Mouse (Mus musculus) spleen, postnatal 14 days (tissue): Measurements from ENCODE around the gene Atp9a.

Experiments
- DNase-seq, 2 experiments: peaks; one replicate each; pipeline ENCODE4 v3.0.0; 2021 to 2022; ENCODE audit warnings: low spot score in 2 of 2

The Atp9a gene

DNA sequence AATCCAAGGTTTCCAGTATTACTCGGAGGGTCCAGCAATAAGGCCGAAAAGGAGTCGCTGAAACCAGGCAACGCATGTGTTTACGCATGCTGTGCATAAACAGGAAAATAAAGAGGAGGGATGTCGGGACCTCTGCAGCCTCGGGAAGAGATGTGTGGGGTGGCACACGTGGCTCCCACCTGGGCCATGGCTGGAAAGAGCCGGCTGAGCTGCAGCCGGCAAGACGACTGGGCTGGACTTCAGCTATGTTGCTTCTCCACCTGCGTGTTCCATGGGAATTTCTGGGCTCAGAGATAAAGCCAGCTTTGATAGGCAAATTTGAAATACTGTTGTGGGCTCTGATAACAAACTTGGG is 139.8 kb downstream of the Atp9a start:
- DNase-seq = no peak

- DNase-seq = no peak
Observed at GRCm38 (mm10) chr2:168601491-168602386, 140.5 kb downstream of the Atp9a start, which contains the start of gene Nfatc2. Gene Nfatc2 (minus strand): TSS chr2:168601657.

DNA sequence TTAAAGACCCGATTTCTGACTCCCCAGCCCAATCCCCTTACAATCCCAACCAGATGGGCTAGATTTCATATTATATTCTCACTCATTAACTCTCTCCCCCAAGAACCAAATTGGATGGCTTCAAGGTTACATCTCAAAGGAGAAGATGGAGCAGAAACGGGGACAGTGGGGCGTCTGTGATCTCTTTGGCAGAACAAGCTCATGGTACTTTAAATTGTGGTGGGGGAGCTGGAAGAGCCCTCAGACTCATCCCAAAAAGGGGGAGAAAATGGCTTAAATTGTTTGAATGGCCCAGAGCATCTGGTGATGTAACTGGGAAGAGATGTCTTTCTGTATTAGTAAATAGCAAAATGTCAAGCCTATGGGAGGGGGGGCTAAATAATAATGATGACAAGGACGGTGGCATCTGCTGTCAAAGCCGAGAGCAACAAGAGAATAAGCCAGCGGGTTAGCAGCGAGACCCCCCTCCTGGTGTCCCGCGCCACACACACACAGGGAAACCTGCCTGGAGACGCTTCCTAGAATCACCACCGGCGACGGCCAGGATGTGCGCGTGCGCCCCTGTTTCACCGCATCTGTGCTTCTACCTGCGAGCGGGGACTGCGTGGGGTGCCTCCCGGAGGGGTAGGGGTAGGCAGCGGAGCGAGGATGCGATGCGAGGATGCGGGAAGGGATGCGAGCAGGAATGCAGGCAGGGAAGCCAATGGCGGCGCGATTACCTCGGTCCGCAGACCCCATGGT is 141.3 kb downstream of the Atp9a start:
- DNase-seq = no peak

DNA sequence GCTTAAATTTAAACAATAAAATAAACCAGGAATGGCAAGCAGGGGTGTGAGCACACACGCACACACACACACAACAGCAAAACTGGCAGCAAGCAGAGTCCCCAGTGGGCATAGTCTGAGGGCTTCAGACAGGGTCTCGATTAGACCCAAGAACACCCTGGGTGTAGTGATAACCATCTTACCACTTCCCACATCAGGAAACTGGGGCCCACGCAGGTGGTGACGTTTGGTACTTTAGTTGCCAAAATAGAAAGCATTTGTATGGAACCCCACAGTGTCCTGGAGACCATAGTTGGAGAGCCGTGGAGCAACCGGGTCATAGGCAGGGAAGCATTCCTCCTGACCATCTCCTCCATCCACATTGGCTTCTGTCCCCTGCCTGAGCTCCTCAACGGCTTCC is 146.5 kb downstream of the Atp9a start:
- DNase-seq = no peak

- DNase-seq = no peak
Observed at GRCm38 (mm10) chr2:168593676-168594075, 148.5 kb downstream of the Atp9a start.

GRCm38 (mm10) chr2:168593004-168593403 is 149.2 kb downstream of the Atp9a start:
- no peak for DNase-seq

DNA sequence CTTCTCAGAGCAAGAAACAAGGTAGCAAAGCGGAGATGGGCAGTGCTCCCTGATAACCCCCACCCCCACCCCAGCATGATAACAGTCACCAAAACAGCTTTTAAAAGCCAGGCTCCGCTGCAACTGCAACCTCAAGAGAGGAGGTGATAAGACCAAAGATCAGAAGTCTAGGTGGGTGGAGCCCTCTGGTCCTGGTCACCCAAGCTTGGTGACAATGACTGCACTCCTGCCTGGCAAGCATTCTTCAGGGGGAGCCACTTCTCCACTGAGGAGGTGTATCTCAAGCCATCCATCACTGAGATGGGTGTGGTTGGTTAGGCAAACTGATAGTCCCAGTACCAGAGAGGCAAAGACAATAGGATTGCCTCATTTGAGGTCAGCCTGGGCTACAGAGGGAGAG is 151.1 kb downstream of the Atp9a start:
- DNase-seq = no peak

DNA sequence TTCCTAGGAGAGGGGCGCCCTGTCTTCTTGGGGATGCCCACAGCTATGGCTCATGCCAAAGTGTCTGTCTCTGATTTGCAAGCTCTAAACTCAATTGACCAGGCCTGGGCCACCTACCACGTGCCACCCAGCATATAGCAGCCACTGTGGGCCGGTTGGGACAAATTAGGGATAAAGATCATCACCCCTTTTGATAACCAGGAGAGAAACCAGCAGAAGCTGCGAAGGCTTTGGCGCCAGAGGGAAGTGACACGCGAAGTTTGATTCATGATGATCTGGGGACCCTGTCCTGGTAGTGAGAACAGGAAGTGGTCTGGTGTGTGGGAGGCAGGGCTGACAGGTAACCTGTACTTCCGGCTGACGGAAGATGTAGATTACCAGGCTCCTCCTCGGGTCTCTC is 151.7 kb downstream of the Atp9a start:
- peak in 1 of 2 experiments; percentile 17 for DNase-seq

- peak; percentile 50 to 61 for DNase-seq
Observed at GRCm38 (mm10) chr2:168590168-168590551, 152.0 kb downstream of the Atp9a start.

DNA sequence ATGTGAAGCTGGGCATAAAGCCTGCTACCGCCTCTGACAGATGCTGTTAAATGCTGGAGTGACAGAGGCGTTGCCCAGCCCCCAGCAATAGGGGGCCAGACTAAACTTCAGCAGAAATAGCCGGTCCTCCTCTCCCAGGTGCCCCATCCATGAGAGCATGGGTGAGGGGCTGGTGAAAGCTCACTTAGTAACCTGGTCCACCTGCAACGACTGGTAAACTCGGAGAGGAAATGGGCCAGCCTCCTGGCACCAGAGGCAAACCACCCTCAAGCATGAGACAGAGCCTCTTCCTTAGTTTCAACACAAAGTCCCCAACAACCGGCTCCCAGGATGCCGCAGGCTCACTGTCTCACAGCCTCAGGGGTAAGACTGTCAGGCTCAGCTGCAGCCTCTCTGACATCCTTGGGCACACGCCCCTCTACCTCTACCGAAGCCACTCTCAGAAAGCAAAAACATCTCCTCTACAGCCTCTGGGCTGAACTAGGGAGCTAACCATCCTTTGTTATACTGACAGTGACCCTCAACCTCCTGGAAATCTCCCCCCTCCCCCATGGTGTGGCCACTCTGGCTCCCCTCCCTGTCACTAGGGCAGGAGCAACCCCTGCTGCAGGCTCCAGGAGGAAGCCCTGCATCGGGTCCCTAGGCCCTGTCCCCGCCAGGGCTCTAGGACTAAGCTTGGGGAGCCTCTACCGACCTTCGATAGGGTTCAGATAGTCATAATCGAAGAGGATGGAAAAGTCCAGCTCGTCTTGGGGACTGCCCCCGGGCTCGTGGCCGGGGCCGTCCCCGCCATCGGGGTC is 152.6 kb downstream of the Atp9a start:
- DNase-seq = no peak

- no peak for DNase-seq
Observed at GRCm38 (mm10) chr2:168588591-168589367, 153.4 kb downstream of the Atp9a start.

DNA sequence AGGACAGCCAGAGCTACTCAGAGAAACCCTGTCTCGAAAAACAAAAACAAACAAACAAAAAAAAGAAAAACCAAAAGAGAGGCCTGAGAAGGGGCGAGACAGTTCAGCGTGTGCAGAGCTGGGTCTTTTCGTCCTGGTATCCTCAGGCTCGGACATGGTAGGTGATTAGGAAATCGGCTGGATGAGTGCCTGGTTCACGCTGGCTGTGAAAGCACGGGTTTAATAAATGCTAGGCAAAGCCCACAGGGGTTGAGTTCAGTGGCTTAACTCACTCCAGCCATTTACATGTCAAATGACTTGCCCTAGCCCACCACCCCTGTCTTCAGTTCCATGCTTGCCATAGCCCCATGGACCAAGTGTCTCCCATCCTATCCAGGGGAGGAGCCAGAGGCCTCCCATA is 155.1 kb downstream of the Atp9a start:
- DNase-seq = no peak

DNA sequence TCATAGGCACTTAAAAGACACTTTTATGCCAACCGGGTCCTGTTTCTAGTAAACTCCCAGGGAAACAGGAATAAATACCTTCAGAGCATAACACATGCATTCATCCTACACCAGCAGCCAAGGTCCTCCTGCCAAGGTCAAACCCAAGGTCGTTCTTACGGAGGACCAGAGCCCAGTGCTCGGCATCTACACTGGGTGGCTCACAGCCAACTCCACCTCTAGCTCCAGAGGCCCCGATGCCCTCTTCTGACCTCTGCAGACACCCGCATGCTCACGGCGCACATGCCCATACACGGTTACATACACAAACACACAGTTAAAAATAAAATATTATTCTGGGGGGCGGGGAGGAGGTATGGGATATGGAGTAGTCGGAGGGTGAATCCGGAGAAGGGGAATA is 155.7 kb downstream of the Atp9a start:
- DNase-seq = no peak

DNA sequence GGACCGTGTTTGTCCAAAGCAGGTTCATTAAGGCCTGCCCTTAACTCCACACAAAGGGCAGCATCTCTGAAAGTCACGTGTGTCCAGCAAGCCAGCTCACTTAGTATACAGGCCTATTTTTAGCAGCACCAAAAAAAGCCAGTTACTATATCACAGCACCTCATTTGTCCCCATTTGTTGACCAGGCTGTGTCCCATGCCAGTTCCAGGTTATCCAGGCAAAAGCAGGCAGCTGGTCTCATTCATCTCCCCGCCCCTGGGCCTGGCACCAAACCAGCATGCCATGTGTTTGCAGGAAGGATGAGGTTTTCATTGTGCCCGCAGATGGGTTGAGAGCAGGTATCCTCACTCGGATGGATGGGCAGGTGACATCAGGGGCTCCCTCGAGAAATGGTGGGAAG is 157.4 kb downstream of the Atp9a start:
- no peak for DNase-seq
